Mouse (Mus musculus) regulatory T cell (primary cell): Measurements from ENCODE around the gene Cse1l.

ENCODE experiments used
- in situ Hi-C: fragments of 300-600 bp; cut with MboI, MseI; formaldehyde crosslinking; loops from one replicate; pipeline ENCODE4 v1.15.1; 2025; ENCODE audit warnings: high pct_unique_total_duplicates

Cse1l gene

DNA sequence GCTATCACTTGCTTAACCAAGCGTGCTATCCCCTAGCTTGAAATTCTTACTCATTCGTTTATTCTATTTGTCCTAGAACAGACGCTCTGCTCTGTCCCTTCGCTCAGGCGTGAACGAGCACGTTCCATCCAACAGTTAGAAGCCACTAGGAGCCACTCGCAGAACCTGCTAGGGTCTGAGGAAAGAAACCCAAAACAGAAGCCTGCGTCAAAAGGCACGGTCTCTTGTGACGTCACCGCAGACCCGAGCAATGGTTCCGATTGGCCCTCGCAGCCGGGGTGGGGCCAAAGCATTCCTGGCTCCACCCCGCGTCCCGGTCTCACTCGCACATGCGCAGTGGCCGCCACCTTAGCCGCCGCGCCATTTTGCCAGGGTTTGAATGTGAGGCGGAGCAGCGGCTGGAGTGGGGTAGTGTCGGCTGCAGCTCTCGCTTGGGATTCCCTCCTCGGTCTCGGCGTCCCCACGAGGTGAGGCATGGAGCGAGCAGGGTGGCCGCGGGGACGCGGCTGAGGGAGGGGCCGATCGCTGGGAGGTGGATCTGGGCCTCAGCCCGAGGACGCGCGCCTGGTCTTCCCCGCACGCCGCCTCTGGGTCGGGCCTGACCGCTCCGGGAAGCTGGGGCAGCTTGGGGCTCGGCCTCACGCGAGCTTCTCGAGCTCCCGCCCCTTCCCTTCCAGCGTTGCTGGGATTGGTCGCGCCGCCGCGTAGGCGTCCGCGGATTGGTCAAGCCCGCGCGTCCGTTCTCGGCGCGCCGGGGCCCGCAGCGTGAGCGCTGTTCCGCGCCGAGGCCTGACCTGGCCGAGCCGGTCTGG is at the start of gene Cse1l:
Gene Cse1l, plus strand, starts transcription at position 330 of the 812 bp plus-strand sequence.
- in situ Hi-C loops: no loop called here

GRCm38 (mm10) chr2:166856366-166856765 is 49.5 kb upstream of the Cse1l start:
- in situ Hi-C loops: no loop called here

DNA sequence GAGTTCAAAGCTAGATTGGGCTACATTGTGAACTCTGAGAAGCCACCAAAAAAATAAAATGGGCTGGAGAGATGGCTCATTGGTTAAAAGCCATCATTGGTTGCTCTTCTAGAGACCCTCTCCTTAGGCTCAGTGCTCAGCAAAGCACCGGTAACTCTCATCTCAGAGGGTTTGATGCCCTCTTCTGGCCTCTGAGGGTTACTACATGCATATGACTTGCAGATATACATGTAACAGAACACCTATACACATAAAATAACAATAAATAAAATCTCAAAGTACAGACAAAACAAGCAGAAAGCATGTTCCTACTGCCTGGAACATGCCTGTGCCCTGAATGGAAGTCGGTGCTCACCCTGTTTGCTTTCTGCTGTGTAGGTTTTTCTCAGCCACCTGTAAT is 48.7 kb upstream of the Cse1l start:
- in situ Hi-C loops: no loop called here

DNA sequence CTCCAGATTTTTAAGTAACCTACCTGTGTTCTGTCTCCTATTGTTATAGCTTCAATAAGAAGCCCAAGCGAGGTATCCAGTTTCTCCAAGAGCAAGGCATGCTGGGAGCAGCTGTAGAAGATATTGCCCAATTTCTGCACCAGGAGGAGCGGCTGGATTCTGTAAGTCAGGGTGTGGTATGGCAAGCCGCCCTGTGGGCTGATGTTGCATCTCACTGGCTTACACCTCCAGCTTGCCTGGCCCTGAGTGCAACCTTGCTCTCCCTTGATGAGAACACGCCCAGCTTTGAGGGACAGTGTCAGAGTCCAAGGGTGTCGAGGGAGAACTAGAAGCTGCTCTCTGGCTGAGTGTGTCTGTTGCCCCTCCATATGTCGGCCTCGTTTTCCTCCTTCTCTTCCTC is 46.6 kb upstream of the Cse1l start:
- in situ Hi-C loops: no loop called here

DNA sequence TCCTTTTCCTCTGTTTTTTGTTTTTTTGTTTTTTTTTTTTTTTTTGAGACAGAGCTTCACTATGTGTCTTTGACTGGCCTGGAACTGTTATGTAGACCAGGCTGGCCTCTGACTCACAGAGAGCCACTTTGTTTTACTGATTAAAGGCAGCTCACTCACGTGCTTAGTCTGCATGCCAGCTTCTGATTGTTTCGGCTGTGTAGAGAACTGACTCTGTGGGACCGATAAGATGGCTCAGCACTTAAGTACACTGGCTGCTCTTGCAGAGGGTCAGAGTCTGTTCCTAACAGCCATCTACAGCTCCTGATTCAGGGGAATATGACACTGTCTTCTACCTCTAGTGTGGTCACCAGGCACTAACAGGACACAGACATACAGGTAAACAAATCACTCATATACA is 43.3 kb upstream of the Cse1l start:
- in situ Hi-C loops: no loop called here

DNA sequence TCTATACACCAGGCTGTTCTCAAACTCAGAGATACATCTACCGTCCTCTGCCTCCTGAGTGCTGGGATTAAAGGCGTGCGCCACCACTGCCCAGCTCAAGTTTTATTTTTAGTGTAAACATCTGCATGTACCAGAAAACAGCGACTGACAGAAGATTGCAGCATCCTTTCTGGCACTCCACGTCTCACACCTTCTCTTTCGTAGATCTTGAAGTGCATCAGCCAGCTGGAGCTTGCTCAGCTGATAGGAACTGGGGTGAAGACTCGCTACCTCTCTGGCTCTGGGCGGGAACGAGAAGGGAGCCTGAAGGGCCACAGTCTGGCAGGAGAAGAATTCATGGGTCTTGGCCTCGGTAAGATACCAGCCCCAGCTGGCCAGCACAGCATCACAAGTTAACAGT is 40.4 kb upstream of the Cse1l start:
- in situ Hi-C loops: no loop called here

GRCm38 (mm10) chr2:166870271-166870865 is 35.5 kb upstream of the Cse1l start:
- in situ Hi-C loops: no loop called here

GRCm38 (mm10) chr2:166870899-166871298 is 34.9 kb upstream of the Cse1l start:
- in situ Hi-C loops: no loop called here

DNA sequence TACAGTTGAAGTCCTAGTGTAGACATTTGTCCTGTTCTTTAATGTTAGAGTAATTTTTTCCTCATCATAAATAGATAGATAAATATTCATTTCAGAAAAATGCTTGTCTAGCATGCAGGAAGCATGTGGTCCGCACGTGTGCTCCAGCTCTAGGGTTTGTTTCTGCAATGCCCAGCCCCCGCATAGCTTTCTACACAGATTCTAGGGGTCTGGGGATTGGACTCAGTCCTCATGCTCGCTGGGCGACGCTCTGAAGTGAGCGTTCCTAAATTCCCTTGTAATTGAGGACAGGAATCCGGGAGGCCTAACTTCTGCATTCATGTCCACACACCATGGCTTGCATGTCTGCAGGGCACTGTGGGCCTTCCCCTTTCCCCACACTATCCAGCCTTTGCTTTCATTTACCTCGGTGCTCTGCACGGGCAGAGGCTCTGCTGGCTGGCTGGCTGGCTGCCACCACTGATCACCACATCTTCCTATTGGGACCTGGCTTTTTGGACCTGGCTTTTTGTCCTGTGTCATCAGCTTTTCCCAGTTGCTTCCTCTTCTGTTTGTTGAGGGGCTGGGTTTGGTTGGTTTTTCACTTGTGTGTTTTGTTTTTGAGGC is 31.1 kb upstream of the Cse1l start:
- in situ Hi-C loops: no loop called here

- in situ Hi-C loops: no loop called here
Measured at GRCm38 (mm10) chr2:166875561-166875960, 30.3 kb upstream of the Cse1l start.

DNA sequence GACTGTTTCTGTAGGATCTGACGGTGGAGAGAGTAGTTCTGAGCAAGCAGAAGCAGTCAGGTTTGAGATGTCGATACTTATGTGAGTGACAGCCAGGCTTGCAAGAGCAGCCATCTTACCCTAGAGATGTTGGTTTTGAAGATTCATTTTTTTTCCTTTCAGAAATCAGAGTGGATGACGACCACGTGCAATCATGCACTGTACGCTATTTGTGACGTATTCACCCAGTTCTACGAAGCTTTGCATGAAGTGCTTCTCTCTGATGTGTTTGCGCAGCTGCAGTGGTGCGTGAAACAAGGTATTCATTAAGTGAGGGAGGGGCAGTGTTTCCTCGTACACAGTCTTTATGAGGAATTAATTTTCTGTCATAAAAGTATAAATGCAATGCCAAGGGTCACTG is 29.5 kb upstream of the Cse1l start:
- in situ Hi-C loops: no loop called here

GRCm38 (mm10) chr2:166885066-166885465 is 20.8 kb upstream of the Cse1l start:
- in situ Hi-C loops: no loop called here

DNA sequence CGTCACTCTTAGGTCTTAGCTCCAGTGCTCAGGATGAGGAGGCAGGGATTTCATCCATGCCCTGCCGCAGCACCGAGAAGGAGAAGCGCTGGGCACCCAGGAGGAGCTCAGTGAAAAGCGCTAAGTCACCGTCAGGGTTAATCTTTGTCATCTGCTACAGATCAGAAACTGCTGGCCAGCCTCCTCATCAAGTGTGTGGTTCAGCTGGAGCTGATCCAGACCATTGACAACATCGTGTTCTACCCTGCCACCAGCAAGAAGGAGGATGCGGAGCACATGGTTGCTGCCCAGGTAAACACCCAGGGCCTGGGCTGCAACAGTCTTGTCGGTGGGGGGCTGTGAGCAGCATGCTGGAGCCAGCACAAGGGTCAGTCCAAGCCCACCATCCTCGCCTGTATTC is 20.2 kb upstream of the Cse1l start:
- in situ Hi-C loops: no loop called here

DNA sequence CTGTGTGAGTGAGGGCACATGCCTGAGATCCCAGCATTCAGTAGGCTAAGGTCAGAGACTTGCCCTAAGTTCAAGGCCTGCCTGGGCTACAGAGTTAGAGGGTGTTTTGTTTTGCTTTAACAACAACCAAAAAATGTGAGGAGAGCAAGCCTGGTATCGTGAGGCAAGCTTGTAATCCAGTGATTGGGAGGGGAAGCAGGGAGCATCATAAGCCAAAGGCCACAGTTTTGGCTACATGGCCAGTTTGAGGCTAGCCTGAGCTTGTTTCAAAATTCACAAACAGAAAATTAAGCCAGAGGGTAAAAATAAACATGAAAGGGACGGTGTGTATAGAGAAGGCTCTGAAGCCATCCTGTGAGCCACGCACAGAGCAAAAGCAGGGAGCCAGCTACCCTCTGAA is 19.6 kb upstream of the Cse1l start:
- in situ Hi-C loops: no loop called here

GRCm38 (mm10) chr2:166887816-166888215 is 18.0 kb upstream of the Cse1l start:
- in situ Hi-C loops: no loop called here

DNA sequence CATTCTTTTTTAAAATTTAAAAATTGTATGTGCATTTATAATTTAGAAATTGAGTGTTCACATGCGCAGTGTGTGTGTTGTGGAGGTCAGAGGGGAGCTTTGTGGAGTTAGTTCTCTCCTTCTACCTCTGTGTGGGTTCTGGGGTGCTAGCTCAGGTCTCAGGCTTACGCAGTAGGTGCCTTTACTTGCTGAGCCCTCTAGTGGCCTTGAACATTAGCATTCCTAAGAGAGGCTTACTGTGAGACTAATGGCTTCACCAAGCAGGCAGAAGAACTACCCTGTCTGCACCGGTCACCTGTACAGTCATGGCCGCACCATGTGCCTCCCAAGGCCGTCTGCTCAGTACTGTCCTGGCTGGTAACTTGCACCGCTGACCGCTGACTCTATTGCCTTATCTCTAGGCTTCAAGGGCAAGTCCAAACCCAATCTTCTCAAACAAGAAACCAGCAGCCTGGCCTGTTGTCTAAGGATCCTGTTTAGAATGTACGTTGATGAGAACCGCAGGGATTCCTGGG is 14.4 kb upstream of the Cse1l start:
- in situ Hi-C loops: no loop called here

GRCm38 (mm10) chr2:166892158-166892680 is 13.6 kb upstream of the Cse1l start:
- in situ Hi-C loops: no loop called here

GRCm38 (mm10) chr2:166893036-166893435 is 12.8 kb upstream of the Cse1l start:
- in situ Hi-C loops: no loop called here

DNA sequence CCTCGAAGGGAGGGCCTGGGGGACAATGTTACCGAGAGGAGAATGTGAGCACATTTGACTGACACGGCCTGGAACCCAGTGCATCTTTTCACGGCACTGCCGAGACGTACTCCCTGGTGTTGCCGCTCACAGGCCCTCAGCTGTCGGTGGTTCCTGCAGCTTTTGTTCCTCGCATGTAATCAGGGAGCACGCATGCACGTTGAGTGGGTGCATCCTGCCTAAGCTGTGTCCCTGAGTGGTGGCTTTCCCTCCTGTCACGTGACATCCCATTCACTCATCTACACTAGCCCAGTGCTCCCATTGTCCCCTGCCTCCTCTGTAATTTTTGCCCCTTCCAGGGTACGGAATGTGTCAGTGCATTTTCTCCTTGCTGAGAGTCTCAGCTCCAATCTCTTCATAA is 9.5 kb upstream of the Cse1l start:
- in situ Hi-C loops: no loop called here

DNA sequence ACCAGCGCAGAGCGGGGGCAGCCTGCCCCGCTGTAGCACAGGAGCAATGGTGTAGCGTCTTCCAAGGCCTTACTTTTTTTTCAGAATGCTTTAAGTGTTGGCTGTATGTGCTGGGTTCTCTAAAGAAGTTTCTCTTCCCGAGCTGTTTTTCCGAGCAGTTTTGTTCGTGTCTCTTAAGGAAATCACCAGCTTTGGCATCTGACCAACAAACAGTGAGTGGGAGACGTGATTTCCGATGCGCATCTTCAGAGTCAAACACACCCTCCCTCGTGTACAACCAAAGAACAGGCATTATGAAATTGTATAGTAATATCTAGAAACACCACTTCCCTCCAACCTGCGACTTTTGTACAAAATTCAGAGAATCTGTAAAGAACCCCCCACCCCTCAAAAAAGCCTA is 8.9 kb upstream of the Cse1l start:
- in situ Hi-C loops: no loop called here

GRCm38 (mm10) chr2:166899161-166899560 is 6.7 kb upstream of the Cse1l start:
- in situ Hi-C loops: no loop called here

- in situ Hi-C loops: no loop called here
Measured at GRCm38 (mm10) chr2:166899746-166900145, 6.1 kb upstream of the Cse1l start.
